Mouse (Mus musculus) midbrain, embryonic 16.5 days (tissue): Measurements from ENCODE around the gene Mmel1. TPM values are rescaled to one million over a fixed set of nuclear protein-coding genes. Genes with fewer than 3 reads are reported as not detected.

ENCODE experiments used
- ATAC-seq: fragments of 200-750 bp; cut with Nextera tagmentation; 2 replicates; pipeline ENCODE4 v1.8.0; 2017; ENCODE audit warnings: moderate TSS enrichment
- H3K27ac ChIP-seq: fragments of 300-500 bp; sonication (generic); 2 replicates; pipeline ENCODE4 v1.5.1; 2014; ENCODE audit warnings: mild to moderate bottlenecking, low read length, mixed read lengths
- H3K27me3 ChIP-seq: fragments of 300-500 bp; sonication (generic); 2 replicates; pipeline ENCODE4 v1.6.1; 2014; ENCODE audit warnings: low read depth, low read length, mixed read lengths; ENCODE audit not compliant: control insufficient read depth, insufficient read depth
- H3K36me3 ChIP-seq: fragments of 300-500 bp; sonication (generic); 2 replicates; pipeline ENCODE4 v1.6.1; 2014; ENCODE audit warnings: mild to moderate bottlenecking, low read length, moderate library complexity, mixed read lengths; ENCODE audit not compliant: control insufficient read depth, insufficient read depth
- H3K4me1 ChIP-seq: fragments of 300-500 bp; sonication (generic); 2 replicates; pipeline ENCODE4 v1.6.1; 2014; ENCODE audit warnings: mild to moderate bottlenecking, low read length, mixed read lengths; ENCODE audit not compliant: control insufficient read depth, insufficient read depth
- H3K4me2 ChIP-seq: fragments of 300-500 bp; sonication (generic); 2 replicates; pipeline ENCODE4 v1.6.1; 2014; ENCODE audit warnings: mild to moderate bottlenecking, low read length, mixed read lengths
- H3K4me3 ChIP-seq: fragments of 300-500 bp; sonication (generic); 2 replicates; pipeline ENCODE4 v1.5.1; 2014; ENCODE audit warnings: low read depth, mild to moderate bottlenecking, low read length, moderate library complexity, mixed read lengths
- H3K9ac ChIP-seq: fragments of 300-500 bp; sonication (generic); 2 replicates; pipeline ENCODE4 v1.6.1; 2014; ENCODE audit warnings: low read depth, low read length, mixed read lengths
- H3K9me3 ChIP-seq: fragments of 300-500 bp; sonication (generic); replicated peaks from 2 replicates; pipeline ENCODE4 v1.6.1; 2014; ENCODE audit warnings: mild to moderate bottlenecking, low read length, mixed read lengths; ENCODE audit not compliant: control insufficient read depth, poor library complexity, severe bottlenecking
- WGBS: fragments of 180-500 bp; shearing (Covaris S2); extraction: QIAGEN DNeasy Blood & Tissue Kit; methylation state at CpG from one replicate; pipeline ENCODE4 v1.1.7; 2014; 5-methylcytosine and 5-hydroxymethylcytosine counted together
- polyA plus RNA-seq: library from polyadenylated mRNA; unstranded; fragments of >200 nt; fragmentation: Nextera tagmentation; extraction: Ambion mirVana; gene quantifications from 2 replicates; pipeline ENCODE4 v1.2.1, GENCODE M21; 2015

The Mmel1 gene
- polyA plus RNA-seq, 1 experiment from 2014 or later, result 0.98 TPM

- no peak overlapping the region for H3K4me2 ChIP-seq
- H3K9me3 ChIP-seq, result no peaks in the 10 kb centered on the region
- H3K27me3 ChIP-seq, result no peaks in the 10 kb centered on the region
- 75% methylated on average over 7 of the region's 7 CpGs for WGBS
- no peak for ATAC-seq
- no peak overlapping the region for H3K4me3 ChIP-seq
- no peak overlapping the region for H3K9ac ChIP-seq
- no peak overlapping the region for H3K27ac ChIP-seq
- no peaks in the 10 kb centered on the region for H3K36me3 ChIP-seq
- peaks cover 6% of the 10 kb centered on the region for H3K4me1 ChIP-seq
Observed at GRCm38 (mm10) chr4:154935788-154936187, 66.4 kb downstream of the Mmel1 start.

GRCm38 (mm10) chr4:154936542-154937255 lies 67.3 kb downstream of the Mmel1 start:
- Histone ChIP-seq H3K27me3 (no peaks in the 10 kb centered on the region), H3K4me3 (no peak overlapping the region), H3K36me3 (no peaks in the 10 kb centered on the region), H3K4me2 (no peak overlapping the region), H3K27ac (peak overlapping the region; percentile 17; the same call in 1 of the 2 replicates), H3K9me3 (no peaks in the 10 kb centered on the region), H3K4me1 (peaks cover 6% of the 10 kb centered on the region), H3K9ac (no peak overlapping the region)
- ATAC-seq, result no peak
- WGBS, result 40% methylated on average over 8 of the region's 8 CpGs

GRCm38 (mm10) chr4:154937746-154938145 lies 68.4 kb downstream of the Mmel1 start:
- Histone ChIP-seq H3K4me1 (peaks cover 6% of the 10 kb centered on the region), H3K4me3 (no peak overlapping the region), H3K27me3 (no peaks in the 10 kb centered on the region), H3K36me3 (no peaks in the 10 kb centered on the region), H3K4me2 (no peak overlapping the region), H3K27ac (no peak overlapping the region), H3K9me3 (no peaks in the 10 kb centered on the region), H3K9ac (no peak overlapping the region)
- ATAC-seq, result no peak
- WGBS, result 93% methylated on average over 1 of the region's 1 CpGs

DNA sequence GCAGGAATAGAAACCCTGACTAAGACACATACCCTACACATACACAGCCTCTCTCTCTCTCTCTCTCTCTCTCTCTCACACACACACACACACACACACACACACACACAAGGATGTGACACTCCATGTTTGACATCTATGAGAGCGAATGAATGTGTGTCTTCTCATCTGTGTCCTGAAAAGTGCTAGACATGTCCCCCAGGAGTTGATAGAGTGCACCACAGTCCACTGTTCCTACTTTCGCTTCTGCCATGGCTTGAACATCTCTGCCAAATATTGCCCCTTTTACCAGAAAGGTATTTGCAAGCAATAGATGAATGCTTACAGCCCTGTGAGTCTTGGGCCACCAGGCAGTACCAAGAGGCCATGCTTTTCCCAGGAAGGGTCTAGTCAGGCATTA lies 70.8 kb downstream of the Mmel1 start:
- Histone ChIP-seq H3K27me3 (no peaks in the 10 kb centered on the region), H3K4me2 (no peak overlapping the region), H3K9me3 (no peaks in the 10 kb centered on the region), H3K4me3 (no peak overlapping the region), H3K9ac (no peak overlapping the region), H3K4me1 (peaks cover 6% of the 10 kb centered on the region), H3K36me3 (no peaks in the 10 kb centered on the region), H3K27ac (no peak overlapping the region)
- 88% methylated on average over 2 of the region's 2 CpGs for WGBS
- ATAC-seq, result no peak

DNA sequence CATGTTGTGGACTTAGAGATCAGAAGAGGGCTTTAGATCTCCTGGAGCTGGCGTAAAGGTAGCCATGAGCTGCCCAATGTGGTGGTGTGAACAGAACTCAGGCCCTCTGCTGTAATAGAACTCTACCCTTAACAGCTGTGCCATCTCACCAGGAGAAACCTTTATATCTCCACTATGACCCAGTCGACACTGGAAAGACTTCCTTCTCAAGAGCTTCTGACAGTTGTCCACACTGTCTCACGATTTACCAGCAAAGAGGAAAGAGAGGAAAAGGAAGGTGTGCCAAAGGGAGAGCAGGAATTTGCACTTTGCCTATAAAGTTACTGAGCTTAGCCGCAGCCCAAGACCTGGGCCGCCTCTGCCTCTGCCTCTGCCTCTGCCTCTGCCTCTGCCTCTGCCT lies 72.4 kb downstream of the Mmel1 start:
- H3K27me3 ChIP-seq, result no peaks in the 10 kb centered on the region
- H3K4me1 ChIP-seq, result peaks cover 12% of the 10 kb centered on the region
- no peak for ATAC-seq
- H3K4me3 ChIP-seq, result no peak overlapping the region
- no peak overlapping the region for H3K9ac ChIP-seq
- WGBS, result 97% methylated on average over 4 of the region's 5 CpGs
- no peaks in the 10 kb centered on the region for H3K9me3 ChIP-seq
- H3K36me3 ChIP-seq, result no peaks in the 10 kb centered on the region
- H3K27ac ChIP-seq, result no peak overlapping the region
- no peak overlapping the region for H3K4me2 ChIP-seq

DNA sequence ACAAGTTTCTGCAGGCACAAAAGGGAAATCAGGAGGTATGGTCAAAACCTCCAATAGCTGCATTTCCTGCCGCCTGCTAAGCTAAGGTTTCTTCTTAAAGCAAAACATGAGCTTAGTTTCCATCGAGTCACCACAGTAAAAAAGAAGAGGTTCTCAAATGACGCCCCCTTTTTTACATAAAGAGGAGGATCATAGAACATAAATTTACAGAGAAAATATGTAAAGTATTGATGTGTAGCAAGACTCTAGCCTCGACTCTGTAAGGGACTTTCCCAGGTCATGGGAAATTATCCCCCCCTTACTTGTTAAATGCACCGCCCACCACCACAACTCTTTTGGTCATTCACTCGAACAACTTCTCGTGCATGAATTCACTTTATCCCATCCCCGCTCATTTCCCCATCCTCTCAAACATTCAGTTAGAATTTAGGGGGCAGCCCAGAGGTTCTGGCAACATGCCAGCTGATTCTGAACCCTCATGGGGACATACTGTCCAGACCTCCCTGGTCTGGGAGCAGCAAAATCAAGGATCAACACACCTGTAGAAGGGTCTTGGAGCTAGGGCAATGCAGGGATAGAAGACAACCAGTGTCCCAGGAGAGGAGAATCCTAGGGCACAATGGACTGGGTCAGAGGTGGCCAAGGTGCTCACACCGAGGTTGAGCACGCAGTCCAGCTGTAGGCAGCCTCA lies 73.4 kb downstream of the Mmel1 start:
- Histone ChIP-seq H3K9ac (no peak overlapping the region), H3K4me2 (no peak overlapping the region), H3K4me3 (no peak overlapping the region), H3K4me1 (peaks cover 12% of the 10 kb centered on the region), H3K27ac (no peak overlapping the region), H3K9me3 (no peaks in the 10 kb centered on the region), H3K27me3 (no peaks in the 10 kb centered on the region), H3K36me3 (no peaks in the 10 kb centered on the region)
- ATAC-seq, result no peak
- 90% methylated on average over 10 of the region's 10 CpGs for WGBS

DNA sequence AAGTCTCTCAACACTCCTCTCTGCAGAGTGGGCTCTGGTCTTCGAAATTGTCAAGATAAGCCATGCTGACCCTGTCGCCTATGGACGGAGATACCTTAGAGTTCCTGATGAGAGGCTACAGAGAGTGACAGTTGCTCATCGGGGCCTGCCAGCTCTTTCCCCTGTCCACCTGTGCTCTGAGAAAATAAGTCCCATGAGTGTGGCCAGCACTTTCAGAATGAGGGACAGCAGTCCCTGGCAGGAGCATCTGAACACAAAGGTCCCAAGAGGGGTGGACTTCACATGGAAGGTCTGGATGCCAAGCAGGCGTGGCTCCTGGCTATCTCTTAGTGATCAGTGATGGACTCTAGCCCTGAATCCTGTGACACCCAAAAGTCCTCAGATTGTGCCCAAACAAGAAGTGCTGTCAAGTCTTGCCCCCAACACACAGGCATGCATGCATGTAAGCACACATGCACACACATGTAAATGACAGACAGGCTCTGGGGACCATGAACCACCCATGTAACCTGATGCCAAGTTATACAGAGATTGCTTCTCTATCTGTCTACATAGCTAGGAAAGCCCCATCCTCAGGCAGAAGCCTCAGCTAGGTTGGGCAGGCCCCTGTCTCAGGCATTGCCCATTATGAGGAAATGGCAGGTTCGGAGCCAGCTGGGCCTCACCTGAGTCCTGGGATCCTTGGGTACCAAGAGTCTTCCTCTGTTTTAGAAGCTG lies 74.1 kb downstream of the Mmel1 start:
- Histone ChIP-seq H3K4me2 (no peak overlapping the region), H3K9me3 (no peaks in the 10 kb centered on the region), H3K4me1 (peaks cover 12% of the 10 kb centered on the region), H3K27me3 (no peaks in the 10 kb centered on the region), H3K27ac (no peak overlapping the region), H3K4me3 (no peak overlapping the region), H3K9ac (no peak overlapping the region), H3K36me3 (no peaks in the 10 kb centered on the region)
- no peak for ATAC-seq
- WGBS, result 88% methylated on average over 6 of the region's 6 CpGs

- 16% methylated on average over 2 of the region's 2 CpGs for WGBS
- no peaks in the 10 kb centered on the region for H3K36me3 ChIP-seq
- peak; percentile 62; the same call in 1 of the 2 replicates for ATAC-seq
- no peak overlapping the region for H3K9ac ChIP-seq
- peaks cover 12% of the 10 kb centered on the region for H3K4me1 ChIP-seq
- H3K4me3 ChIP-seq, result no peak overlapping the region
- no peak overlapping the region for H3K27ac ChIP-seq
- no peaks in the 10 kb centered on the region for H3K27me3 ChIP-seq
- no peaks in the 10 kb centered on the region for H3K9me3 ChIP-seq
- no peak overlapping the region for H3K4me2 ChIP-seq
Observed at GRCm38 (mm10) chr4:154944121-154944590, 74.8 kb downstream of the Mmel1 start.
